Mouse (Mus musculus): ENCODE results near the gene Pafah1b2.

The Pafah1b2 gene

DNA sequence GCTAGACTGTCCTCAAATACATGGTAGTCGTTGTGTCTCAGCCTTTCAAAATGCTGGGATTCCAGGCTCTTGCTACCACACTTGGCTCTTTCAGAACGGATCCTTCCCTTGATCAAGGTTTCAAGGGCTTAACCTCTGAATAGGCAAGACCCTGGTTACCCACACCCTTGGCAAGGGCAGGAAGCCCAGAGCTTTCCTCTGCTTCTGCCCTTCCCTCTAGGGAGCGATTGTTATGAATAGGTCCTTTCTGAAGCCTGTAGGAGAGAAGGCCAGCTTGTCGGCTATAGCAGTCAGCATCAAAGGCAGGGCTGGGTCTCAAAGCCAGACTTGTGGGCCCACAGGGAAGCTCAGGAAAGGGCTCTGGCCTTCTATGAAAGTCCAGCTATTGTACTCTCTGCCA is 53.6 kb downstream of the Pafah1b2 start:
- Histone ChIP-seq H3K4me3 (replicated peaks; ENCODE audit: low read length) (no peak overlapping the region), H3K27me3 (ENCODE audit: insufficient read depth, low read length) (no peaks in the 10 kb centered on the region), H3K36me3 (ENCODE audit: insufficient read depth, low read length) (peaks cover 28% of the 10 kb centered on the region), H3K9me3 (ENCODE audit: low read length) (no peaks in the 10 kb centered on the region), H3K4me1 (replicated peaks; ENCODE audit: low read depth, low read length) (peaks cover 25% of the 10 kb centered on the region)
- TF ChIP-seq POU5F1 (IDR thresholded peaks at IDR 0.05; ENCODE audit: borderline replicate concordance, low read length) (no peak), CTCF (conservative IDR thresholded peaks at IDR 0.05; ENCODE audit: low read length) (no peak), NANOG (IDR thresholded peaks at IDR 0.05; ENCODE audit: borderline replicate concordance, low read length) (no peak)

DNA sequence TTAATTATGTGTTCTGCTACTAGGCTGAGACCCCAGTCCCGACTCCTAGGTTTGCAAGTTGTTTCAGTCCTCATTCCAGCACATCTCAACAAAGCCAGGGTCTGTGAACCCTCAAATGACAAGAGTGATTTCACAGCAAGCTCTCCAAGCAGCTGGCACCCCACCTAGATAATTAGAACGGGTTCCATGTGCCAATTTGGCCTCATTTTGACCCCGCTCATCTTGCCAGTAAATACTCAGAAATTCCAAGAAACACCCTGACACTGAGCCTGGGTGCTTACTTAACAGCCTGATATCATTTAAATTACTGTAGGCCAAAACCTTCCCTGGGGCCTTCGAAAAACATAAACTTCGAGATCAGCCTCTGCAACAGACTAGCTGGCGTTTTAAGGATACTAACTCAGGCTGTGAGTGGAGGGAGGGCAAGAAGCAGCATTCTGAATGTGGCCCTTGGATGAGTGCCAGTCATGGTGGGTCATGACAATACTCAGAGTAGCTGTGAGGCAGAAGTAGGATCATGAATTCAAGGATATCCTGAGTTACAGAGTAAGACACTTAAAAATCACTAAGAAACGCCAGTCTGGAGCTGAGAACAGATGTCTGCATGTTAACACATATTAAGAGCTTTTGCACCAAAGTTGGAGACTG is 54.3 kb downstream of the Pafah1b2 start:
- Histone ChIP-seq H3K4me3 (replicated peaks; ENCODE audit: low read length) (no peak overlapping the region), H3K27me3 (ENCODE audit: insufficient read depth, low read length) (0 out of 2 replicates have a peak, but pooled peaks cover 2% of the 10 kb centered on the region), H3K9me3 (ENCODE audit: low read length) (no peaks in the 10 kb centered on the region), H3K36me3 (ENCODE audit: insufficient read depth, low read length) (peaks cover 22% of the 10 kb centered on the region), H3K4me1 (replicated peaks; ENCODE audit: low read depth, low read length) (peaks cover 32% of the 10 kb centered on the region)
- no peak for TF ChIP-seq NANOG (IDR thresholded peaks at IDR 0.05; ENCODE audit: borderline replicate concordance, low read length)
- TF ChIP-seq CTCF (conservative IDR thresholded peaks at IDR 0.05; ENCODE audit: low read length), result no peak
- no peak for TF ChIP-seq POU5F1 (IDR thresholded peaks at IDR 0.05; ENCODE audit: borderline replicate concordance, low read length)

DNA sequence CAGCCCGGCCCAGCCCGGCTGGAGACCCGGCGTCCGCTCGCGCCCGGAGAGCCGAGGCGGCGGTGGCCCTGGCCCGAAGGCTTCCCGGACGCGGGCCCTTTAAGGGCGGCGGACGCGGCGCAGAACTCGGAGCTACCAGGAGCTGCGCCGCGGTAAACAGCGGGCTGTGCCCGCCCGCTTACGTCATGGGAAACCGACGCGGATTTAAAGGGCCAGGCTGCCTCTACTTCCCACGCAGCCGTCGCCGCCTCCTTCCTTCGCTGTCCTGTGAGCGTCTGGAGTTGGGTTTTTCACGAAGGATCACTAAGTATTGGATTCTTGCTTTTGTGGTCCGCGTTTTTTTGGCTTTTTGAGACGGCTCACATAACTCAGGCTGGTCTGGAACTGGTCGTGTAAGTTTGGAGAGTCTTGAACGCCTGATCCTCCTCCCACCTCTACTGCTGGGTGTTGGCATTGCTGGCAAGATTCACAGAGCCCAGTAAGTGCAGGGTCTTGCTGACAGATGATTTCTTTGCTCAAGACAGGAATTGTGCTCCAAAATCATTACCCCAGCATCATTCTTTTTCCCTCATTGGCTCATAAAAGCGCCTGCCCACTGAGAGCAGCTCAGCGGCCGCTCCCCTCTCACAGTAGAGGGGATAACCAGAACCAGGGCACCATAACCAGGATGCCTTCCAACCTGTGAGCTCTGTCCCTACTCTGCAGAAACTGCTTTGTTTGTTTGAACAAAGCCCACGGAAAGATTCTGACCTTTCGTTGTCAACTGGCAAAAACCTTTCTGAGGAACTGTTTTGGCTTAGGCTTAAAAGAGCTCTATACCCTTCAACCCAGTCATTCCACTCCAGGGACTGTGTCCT is 57.2 kb downstream of the Pafah1b2 start, which contains the start of gene Sidt2:
Sidt2 (minus strand) TSS at position 152 of the 857 bp plus-strand sequence.
- H3K36me3 ChIP-seq (ENCODE audit: insufficient read depth, low read length), result peaks cover 27% of the 10 kb centered on the region
- H3K4me3 ChIP-seq (replicated peaks; ENCODE audit: low read length), result peak within 1 kb of the TSS; percentile 88
- no peaks in the 10 kb centered on the region for H3K9me3 ChIP-seq (ENCODE audit: low read length)
- no peak for TF ChIP-seq NANOG (IDR thresholded peaks at IDR 0.05; ENCODE audit: borderline replicate concordance, low read length)
- TF ChIP-seq CTCF (conservative IDR thresholded peaks at IDR 0.05; ENCODE audit: low read length), result no peak
- TF ChIP-seq POU5F1 (IDR thresholded peaks at IDR 0.05; ENCODE audit: borderline replicate concordance, low read length), result no peak
- H3K4me1 ChIP-seq (replicated peaks; ENCODE audit: low read depth, low read length), result peaks cover 37% of the 10 kb centered on the region
- H3K27me3 ChIP-seq (ENCODE audit: insufficient read depth, low read length), result 0 out of 2 replicates have a peak, but pooled peaks cover 5% of the 10 kb centered on the region

DNA sequence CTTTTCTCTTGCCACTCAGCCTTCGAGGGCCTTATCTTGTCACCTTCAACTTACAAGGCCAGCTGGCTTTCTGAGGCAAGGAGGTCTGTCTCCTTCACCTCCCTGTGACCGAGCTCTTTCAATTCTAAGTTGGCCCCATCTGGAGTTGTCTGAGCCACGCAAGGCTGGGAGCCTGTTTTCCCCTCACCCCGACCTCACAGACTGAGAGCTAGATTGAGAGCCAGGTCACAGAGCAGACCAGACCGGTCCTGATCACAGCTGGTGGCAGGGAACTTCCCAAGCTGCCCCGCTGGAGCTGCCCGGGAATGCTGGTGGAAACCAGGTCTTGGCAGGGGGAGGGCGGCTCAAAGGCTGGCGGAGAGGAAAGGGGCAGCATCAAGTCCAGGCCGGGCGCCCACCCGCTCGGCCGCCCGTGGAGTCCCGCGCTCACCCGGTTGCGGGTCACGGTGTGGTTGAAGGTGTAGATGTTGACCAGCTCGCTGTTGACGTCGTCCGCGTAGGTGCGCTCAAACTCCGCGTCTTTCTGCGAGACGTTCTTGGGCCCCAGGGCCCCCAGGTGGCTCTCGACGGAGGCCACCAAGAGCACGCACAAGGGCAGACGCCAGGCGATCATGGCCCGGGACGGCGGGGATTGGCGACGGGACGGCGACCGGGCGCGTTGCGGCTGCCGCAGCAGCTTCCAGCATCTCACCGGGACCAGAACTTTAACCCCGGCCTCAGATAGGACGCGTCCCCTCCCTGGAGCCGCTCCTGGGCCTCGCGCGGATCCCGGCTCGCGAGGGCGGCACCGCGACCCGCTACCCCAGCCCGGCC is 58.0 kb downstream of the Pafah1b2 start:
- no peaks in the 10 kb centered on the region for H3K9me3 ChIP-seq (ENCODE audit: low read length)
- H3K36me3 ChIP-seq (ENCODE audit: insufficient read depth, low read length), result peaks cover 35% of the 10 kb centered on the region
- H3K27me3 ChIP-seq (ENCODE audit: insufficient read depth, low read length), result 0 out of 2 replicates have a peak, but pooled peaks cover 5% of the 10 kb centered on the region
- H3K4me1 ChIP-seq (replicated peaks; ENCODE audit: low read depth, low read length), result peaks cover 33% of the 10 kb centered on the region
- TF ChIP-seq NANOG (IDR thresholded peaks at IDR 0.05; ENCODE audit: borderline replicate concordance, low read length), result no peak
- H3K4me3 ChIP-seq (replicated peaks; ENCODE audit: low read length), result peak overlapping the region; percentile 88

DNA sequence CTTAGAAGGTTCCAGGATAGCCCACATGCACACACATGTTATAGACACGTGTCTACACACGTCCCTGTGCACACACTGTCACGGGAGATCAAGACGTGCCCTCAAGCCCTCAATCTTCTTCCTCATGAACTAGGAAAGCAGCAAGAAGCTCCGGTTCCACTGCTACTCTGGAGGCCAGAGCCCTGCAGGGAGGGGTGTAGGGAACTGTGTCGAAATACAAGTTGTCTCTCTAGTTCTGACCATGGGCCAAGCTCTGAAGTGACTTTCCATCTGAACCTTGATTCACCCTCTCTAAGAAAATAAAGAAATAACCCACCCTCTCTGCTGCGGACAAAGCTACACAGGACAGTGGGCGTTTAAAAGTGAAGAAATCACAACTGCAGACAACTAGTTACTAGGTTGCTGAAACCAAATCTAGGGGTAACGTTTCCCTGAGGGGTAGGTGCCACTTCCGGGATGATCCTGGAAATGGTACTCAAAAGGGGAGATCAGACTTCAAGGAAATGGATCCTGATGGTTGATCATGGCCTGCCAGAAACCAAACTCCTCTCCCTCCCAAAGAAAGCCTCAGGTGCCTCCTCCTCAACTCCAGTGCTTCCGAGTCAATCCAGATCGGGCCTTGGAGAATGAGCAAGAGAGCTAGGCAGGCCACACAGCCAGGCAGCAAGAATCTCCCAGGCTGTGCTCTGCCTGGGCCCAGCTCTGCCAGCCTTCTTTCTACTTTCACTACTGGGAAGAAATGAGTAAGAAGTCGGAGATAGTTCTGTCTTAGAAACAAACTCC is 58.8 kb downstream of the Pafah1b2 start:
- H3K27me3 ChIP-seq (ENCODE audit: insufficient read depth, low read length), result 0 out of 2 replicates have a peak, but pooled peaks cover 5% of the 10 kb centered on the region
- peak overlapping the region; percentile 88 for H3K4me3 ChIP-seq (replicated peaks; ENCODE audit: low read length)
- H3K9me3 ChIP-seq (ENCODE audit: low read length), result no peaks in the 10 kb centered on the region
- H3K4me1 ChIP-seq (replicated peaks; ENCODE audit: low read depth, low read length), result peaks cover 29% of the 10 kb centered on the region
- peaks cover 42% of the 10 kb centered on the region for H3K36me3 ChIP-seq (ENCODE audit: insufficient read depth, low read length)
- no peak for TF ChIP-seq POU5F1 (IDR thresholded peaks at IDR 0.05; ENCODE audit: borderline replicate concordance, low read length)
- TF ChIP-seq NANOG (IDR thresholded peaks at IDR 0.05; ENCODE audit: borderline replicate concordance, low read length), result no peak
- no peak for TF ChIP-seq CTCF (conservative IDR thresholded peaks at IDR 0.05; ENCODE audit: low read length)

DNA sequence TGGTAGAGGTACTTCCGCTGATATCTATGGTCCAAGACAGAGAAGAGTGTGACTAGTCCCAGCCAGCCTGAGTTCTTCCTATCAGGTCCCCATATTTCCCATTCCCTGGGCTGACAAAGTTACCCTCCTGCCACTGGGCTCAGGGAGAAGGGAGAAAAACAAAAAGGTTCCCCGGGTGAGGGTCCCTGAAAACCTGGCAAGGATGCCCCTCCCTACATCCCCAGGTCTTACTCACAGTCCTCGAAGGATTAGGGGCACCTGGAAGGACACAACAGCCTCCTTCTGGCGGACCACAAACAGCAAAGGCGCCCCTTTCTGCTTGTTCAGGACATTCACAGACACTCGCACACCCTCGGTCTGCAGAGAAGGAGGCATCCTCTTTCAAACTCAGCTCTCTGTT is 59.6 kb downstream of the Pafah1b2 start:
- TF ChIP-seq CTCF (conservative IDR thresholded peaks at IDR 0.05; ENCODE audit: low read length), result no peak
- TF ChIP-seq NANOG (IDR thresholded peaks at IDR 0.05; ENCODE audit: borderline replicate concordance, low read length), result no peak
- TF ChIP-seq POU5F1 (IDR thresholded peaks at IDR 0.05; ENCODE audit: borderline replicate concordance, low read length), result no peak
- Histone ChIP-seq H3K36me3 (ENCODE audit: insufficient read depth, low read length) (peaks cover 49% of the 10 kb centered on the region), H3K9me3 (ENCODE audit: low read length) (no peaks in the 10 kb centered on the region), H3K4me3 (replicated peaks; ENCODE audit: low read length) (no peak overlapping the region), H3K27me3 (ENCODE audit: insufficient read depth, low read length) (0 out of 2 replicates have a peak, but pooled peaks cover 5% of the 10 kb centered on the region), H3K4me1 (replicated peaks; ENCODE audit: low read depth, low read length) (peaks cover 30% of the 10 kb centered on the region)

DNA sequence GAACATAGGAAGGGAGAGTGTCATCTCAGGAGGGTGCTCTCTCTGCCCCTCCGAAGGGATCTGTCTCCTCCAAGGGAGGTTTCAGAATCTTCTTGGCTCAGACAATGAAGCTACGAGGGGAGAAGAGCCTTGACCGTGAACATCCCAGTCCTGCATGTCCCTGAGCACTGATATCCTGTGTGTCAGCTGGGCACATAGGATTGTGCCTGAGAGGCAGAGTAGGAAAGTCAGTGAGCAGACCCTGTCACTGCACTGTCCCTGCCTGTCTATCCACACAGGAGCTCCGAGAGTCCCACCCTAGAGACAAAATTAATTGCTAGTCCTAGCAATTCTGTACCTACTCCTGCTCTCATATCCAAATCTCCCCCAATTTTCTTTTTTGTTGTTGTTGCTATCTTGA is 60.4 kb downstream of the Pafah1b2 start:
- Histone ChIP-seq H3K36me3 (ENCODE audit: insufficient read depth, low read length) (peaks cover 52% of the 10 kb centered on the region), H3K4me1 (replicated peaks; ENCODE audit: low read depth, low read length) (peaks cover 35% of the 10 kb centered on the region), H3K9me3 (ENCODE audit: low read length) (no peaks in the 10 kb centered on the region), H3K27me3 (ENCODE audit: insufficient read depth, low read length) (0 out of 2 replicates have a peak, but pooled peaks cover 5% of the 10 kb centered on the region), H3K4me3 (replicated peaks; ENCODE audit: low read length) (no peak overlapping the region)
- no peak for TF ChIP-seq CTCF (conservative IDR thresholded peaks at IDR 0.05; ENCODE audit: low read length)
- TF ChIP-seq POU5F1 (IDR thresholded peaks at IDR 0.05; ENCODE audit: borderline replicate concordance, low read length), result no peak

Data from E14TG2a.4 (cell line).